Mouse (Mus musculus) intestine, embryonic 14.5 days (tissue): ENCODE data around the gene Sema3f. TPM values are rescaled to one million over a fixed set of nuclear protein-coding genes. Genes with fewer than 3 reads are reported as not detected.
A peak's percentile ranks its signal among the peaks of the same experiment; 100 is the strongest.

ENCODE experiments used
- ATAC-seq: fragments of 200-750 bp; cut with Nextera tagmentation; replicated peaks from 2 replicates; pipeline ENCODE4 v1.8.0; 2017; ENCODE audit warnings: low read depth, moderate number of reproducible peaks, moderate TSS enrichment, moderate library complexity; ENCODE audit not compliant: low FRiP score, low TSS enrichment
- DNase-seq: peaks from one replicate; pipeline ENCODE4 v3.0.0-alpha.2; 2018; ENCODE audit warnings: low spot score
- H3K27ac ChIP-seq: fragments of 300-500 bp; sonication (generic); 2 replicates; pipeline ENCODE4 v1.5.1; 2014; ENCODE audit warnings: low read depth, mild to moderate bottlenecking, control low read depth
- H3K27me3 ChIP-seq: fragments of 300-500 bp; sonication (generic); replicated peaks from 2 replicates; pipeline ENCODE4 v1.6.1; 2014; ENCODE audit warnings: low read length, control low read depth; ENCODE audit not compliant: control insufficient read depth, insufficient read depth
- H3K36me3 ChIP-seq: fragments of 300-500 bp; sonication (generic); 2 replicates; pipeline ENCODE4 v1.6.1; 2014; ENCODE audit warnings: low read length, control low read depth; ENCODE audit not compliant: control insufficient read depth, insufficient read depth
- H3K4me1 ChIP-seq: fragments of 300-500 bp; sonication (generic); replicated peaks from 2 replicates; pipeline ENCODE4 v1.6.1; 2014; ENCODE audit warnings: low read length, control low read depth, mixed read lengths; ENCODE audit not compliant: control insufficient read depth, insufficient read depth
- H3K4me2 ChIP-seq: fragments of 300-500 bp; sonication (generic); 2 replicates; pipeline ENCODE4 v1.6.1; 2014; ENCODE audit warnings: low read length
- H3K4me3 ChIP-seq: fragments of 300-500 bp; sonication (generic); 2 replicates; pipeline ENCODE4 v1.5.1; 2014; ENCODE audit warnings: low read depth, low read length, control low read depth, mixed read lengths
- H3K9ac ChIP-seq: fragments of 300-500 bp; sonication (generic); 2 replicates; pipeline ENCODE4 v1.6.1; 2014; ENCODE audit warnings: mild to moderate bottlenecking, low read length
- H3K9me3 ChIP-seq: fragments of 300-500 bp; sonication (generic); 2 replicates; pipeline ENCODE4 v1.6.1; 2016; ENCODE audit warnings: low read length, control low read depth; ENCODE audit not compliant: control insufficient read depth
- WGBS: fragments of 180-500 bp; shearing (Covaris S2); extraction: QIAGEN DNeasy Blood & Tissue Kit; methylation state at CpG from one replicate; pipeline ENCODE4 v1.1.7; 2014; 5-methylcytosine and 5-hydroxymethylcytosine counted together
- polyA plus RNA-seq: library from polyadenylated mRNA; unstranded; fragments of >200 nt; fragmentation: Nextera tagmentation; extraction: Ambion mirVana; gene quantifications from 2 replicates; pipeline ENCODE4 v1.2.1, GENCODE M21; 2014

Gene Sema3f
- polyA plus RNA-seq, 1 experiment from 2014 or later, result 16.3 TPM

DNA sequence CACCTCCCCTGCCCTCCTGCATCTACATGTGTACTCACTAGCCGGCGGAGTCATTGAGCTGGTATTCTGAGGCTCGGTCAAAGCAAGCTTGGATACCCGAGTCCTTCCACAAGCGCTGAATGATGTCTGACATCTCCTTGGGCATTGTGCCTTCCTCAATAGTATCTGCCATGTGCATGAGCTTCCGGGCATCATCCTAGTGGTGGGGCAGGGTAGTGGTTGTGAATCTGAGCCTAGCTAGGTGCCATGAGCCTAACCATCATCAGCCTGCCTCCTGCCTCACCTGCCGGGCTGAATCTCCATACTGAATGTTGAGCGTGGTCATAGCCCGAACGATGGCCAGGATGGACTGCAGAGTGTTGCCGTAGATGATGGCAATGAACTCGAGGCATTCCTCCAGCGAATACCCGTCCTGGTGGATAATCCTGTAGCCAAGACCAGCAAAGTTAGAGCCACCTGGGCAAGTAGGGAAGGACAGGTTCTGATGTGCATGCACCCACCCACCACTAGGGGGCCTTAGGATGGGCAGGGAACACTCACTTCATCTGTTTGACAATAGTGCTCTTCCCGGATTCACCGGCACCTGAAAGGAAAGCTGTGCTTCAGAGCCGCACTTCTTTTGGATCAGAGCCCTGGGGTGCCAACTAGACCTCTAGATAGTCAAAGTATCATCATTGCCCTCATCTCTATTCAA, 33.0 kb downstream of the Sema3f start:
- peaks cover 4% of the 10 kb centered on the region for H3K36me3 ChIP-seq
- peaks cover 36% of the 10 kb centered on the region for H3K27me3 ChIP-seq
- no peak overlapping the region for H3K4me2 ChIP-seq
- DNase-seq (no peak), ATAC-seq (no peak)
- H3K27ac ChIP-seq, result no peak overlapping the region
- peaks cover 5% of the 10 kb centered on the region; the same call in 1 of the 2 replicates for H3K4me1 ChIP-seq
- 17% methylated on average over 17 of the region's 17 CpGs for WGBS
- no peak overlapping the region for H3K9ac ChIP-seq
- H3K9me3 ChIP-seq, result no peaks in the 10 kb centered on the region
- H3K4me3 ChIP-seq, result no peak overlapping the region

DNA sequence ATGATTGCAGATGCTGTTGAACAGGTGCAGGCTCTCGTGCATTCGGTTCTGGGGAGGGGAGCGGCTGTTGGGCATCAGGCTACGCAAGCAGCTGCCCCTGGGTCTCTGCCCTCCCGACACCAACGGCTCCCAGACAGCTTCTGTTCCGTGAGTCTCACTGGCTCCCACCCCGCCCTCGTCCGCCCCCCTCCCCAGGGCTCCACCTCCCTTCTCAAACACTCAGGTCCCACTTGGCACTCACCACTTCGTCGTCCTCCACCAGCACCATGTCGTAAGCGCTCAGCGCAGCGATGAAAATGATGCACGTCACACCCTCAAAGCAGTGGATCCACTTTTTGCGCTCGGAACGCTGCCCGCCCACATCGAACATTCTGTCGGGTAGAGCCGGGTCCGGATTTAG, 34.0 kb downstream of the Sema3f start:
- ATAC-seq (no peak; the same call in 1 of the 2 replicates), DNase-seq (no peak)
- under 1% methylated on average over 25 of the region's 25 CpGs for WGBS
- Histone ChIP-seq H3K27ac (no peak overlapping the region), H3K4me3 (peak overlapping the region; percentile 25), H3K36me3 (no peaks in the 10 kb centered on the region), H3K9me3 (no peaks in the 10 kb centered on the region), H3K4me1 (peaks cover 5% of the 10 kb centered on the region; the same call in 1 of the 2 replicates), H3K4me2 (peak overlapping the region; percentile 56), H3K9ac (no peak overlapping the region), H3K27me3 (peaks cover 36% of the 10 kb centered on the region)

DNA sequence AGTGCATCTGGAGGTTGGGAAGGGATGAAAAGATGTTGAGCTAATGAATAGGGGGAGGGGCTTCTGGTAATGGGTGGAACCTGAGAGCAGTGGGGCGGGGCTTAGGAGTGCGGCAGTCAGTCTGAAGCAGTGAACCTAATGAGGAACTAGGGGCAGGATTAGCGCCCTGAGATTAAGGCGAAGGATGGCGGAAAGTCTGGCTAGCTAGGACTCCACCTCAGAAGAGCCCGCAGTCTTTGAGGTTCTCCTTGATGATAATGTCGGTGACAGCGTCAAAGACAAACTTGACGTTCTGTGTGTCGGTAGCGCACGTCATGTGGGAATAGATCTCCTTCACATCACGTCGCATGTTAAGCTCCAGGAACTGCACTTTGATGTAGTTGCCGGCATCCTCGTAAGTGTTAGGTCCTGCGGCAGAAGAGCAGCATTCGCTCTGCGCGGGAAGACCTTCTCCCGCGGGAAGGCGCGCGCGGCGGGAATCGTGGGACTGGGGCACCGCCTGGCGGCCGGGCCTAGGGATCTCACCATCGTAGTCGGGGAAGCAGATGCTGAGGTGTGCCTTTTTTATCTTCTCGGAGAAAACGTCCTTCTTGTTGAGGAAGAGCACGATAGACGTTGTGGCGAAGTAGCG, 34.5 kb downstream of the Sema3f start:
- peaks cover 5% of the 10 kb centered on the region; the same call in 1 of the 2 replicates for H3K4me1 ChIP-seq
- H3K27me3 ChIP-seq, result peaks cover 36% of the 10 kb centered on the region
- no peak overlapping the region for H3K9ac ChIP-seq
- H3K36me3 ChIP-seq, result no peaks in the 10 kb centered on the region
- peak overlapping the region; percentile 56 for H3K4me2 ChIP-seq
- peak overlapping the region; percentile 25 for H3K4me3 ChIP-seq
- WGBS, result under 1% methylated on average over 39 of the region's 39 CpGs
- H3K9me3 ChIP-seq, result no peaks in the 10 kb centered on the region
- peak; percentile 89 for DNase-seq
- no peak overlapping the region for H3K27ac ChIP-seq
- no peak; the same call in 1 of the 2 replicates for ATAC-seq

DNA sequence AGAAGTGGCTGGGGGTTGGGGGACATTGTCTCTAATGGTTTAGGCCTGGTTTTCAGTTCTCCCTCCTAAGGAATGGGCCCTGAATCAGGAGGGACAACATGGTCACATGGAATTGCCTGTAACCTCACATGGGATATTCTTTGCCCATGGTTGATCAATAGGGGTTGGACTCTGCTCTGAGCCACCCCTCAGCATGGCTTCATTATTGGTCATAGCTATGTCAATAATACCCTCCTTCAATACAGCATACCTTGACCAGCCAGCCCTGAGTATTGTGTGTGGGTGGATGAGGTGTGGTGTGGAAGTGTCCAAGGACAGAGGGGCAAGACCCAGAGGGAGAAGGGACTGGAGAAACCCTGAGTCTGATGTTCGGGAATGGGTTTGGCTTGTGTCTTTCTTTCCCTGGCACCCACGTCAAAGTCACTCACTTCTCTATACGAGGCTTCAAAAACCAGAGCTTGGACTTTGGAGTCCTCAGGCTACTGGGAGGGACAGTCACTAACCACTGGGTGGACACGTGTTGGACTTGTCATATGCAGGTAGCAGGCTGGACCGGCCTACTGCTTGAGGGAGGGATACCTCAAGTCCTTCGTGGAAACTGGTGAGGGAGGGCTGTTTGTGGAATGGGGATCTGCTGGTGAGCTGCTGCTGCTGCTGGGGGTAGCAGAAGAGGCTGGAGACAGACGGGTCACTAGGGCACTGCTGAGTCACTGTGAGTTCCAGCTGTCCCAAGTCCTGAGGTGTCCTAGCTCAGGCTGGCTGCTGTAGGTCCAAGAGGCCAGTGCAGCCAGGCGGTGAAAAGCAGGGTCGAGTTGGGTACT, 35.5 kb downstream of the Sema3f start:
- ATAC-seq (0 out of 2 replicates have a peak, but pooled peaks have one; percentile 14), DNase-seq (no peak)
- Histone ChIP-seq H3K4me3 (no peak overlapping the region), H3K36me3 (no peaks in the 10 kb centered on the region), H3K4me1 (peaks cover 5% of the 10 kb centered on the region; the same call in 1 of the 2 replicates), H3K9me3 (no peaks in the 10 kb centered on the region), H3K27me3 (peaks cover 36% of the 10 kb centered on the region), H3K4me2 (no peak overlapping the region), H3K27ac (no peak overlapping the region), H3K9ac (no peak overlapping the region)
- 62% methylated on average over 9 of the region's 9 CpGs for WGBS

DNA sequence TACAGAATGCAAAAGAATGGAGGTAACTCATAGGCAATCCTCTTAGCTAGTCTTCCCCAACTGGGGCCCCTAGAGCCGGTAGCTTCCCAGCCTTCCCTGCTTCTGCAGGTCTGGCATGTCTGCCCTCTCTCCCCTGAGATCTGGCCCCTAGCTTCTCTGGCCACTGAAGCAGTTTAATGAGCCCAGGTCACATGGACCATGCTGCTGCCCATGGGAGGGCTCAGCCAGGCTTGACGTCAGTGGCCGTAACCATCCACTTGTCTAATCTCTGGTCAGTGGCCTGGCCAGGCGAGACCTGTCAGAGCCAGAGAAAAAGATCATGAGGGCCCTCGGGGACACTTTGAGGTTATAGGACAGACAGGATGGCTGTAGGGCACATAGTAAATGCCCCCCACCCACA, 40.0 kb downstream of the Sema3f start:
- H3K4me1 ChIP-seq, result peaks cover 7% of the 10 kb centered on the region
- ATAC-seq (no peak), DNase-seq (no peak)
- no peaks in the 10 kb centered on the region for H3K36me3 ChIP-seq
- no peak overlapping the region for H3K27ac ChIP-seq
- no peak overlapping the region for H3K9ac ChIP-seq
- no peak overlapping the region for H3K4me3 ChIP-seq
- H3K4me2 ChIP-seq, result no peak overlapping the region
- H3K27me3 ChIP-seq, result peaks cover 24% of the 10 kb centered on the region
- WGBS, result 69% methylated on average over 5 of the region's 5 CpGs
- H3K9me3 ChIP-seq, result no peaks in the 10 kb centered on the region

DNA sequence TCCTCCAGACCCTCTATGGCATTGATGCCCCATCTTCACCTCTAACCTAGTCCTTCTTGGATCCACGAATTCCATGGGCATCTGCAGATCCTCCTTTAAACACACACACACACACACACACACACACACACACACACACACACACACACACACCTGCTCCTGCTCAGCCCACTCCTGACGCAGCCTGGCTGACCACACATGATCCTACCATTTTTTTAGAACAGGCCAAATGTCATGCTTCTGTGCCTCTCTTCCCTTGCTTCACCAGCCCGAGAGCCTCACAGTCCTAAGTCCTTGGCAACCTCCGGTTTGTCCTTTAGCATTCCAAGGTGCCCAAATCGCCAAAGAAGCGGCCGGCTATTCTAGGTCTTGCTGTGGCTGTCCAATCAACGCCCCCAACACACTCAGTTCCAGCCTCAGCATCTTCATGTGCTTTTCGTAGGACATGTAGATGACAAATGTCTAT, 40.8 kb downstream of the Sema3f start, which contains the start of gene Slc38a3:
Slc38a3 (minus strand) TSS at position 51 of the 466 bp plus-strand sequence.
- H3K4me1 ChIP-seq, result peaks cover 7% of the 10 kb centered on the region
- 82% methylated on average over 9 of the region's 9 CpGs for WGBS
- no peaks in the 10 kb centered on the region for H3K36me3 ChIP-seq
- peaks cover 19% of the 10 kb centered on the region for H3K27me3 ChIP-seq
- H3K4me2 ChIP-seq, result no peak within 1 kb of the TSS
- H3K9me3 ChIP-seq, result no peaks in the 10 kb centered on the region
- DNase-seq (no peak), ATAC-seq (no peak)
- H3K9ac ChIP-seq, result no peak within 1 kb of the TSS
- no peak within 1 kb of the TSS for H3K27ac ChIP-seq
- H3K4me3 ChIP-seq, result no peak within 1 kb of the TSS

DNA sequence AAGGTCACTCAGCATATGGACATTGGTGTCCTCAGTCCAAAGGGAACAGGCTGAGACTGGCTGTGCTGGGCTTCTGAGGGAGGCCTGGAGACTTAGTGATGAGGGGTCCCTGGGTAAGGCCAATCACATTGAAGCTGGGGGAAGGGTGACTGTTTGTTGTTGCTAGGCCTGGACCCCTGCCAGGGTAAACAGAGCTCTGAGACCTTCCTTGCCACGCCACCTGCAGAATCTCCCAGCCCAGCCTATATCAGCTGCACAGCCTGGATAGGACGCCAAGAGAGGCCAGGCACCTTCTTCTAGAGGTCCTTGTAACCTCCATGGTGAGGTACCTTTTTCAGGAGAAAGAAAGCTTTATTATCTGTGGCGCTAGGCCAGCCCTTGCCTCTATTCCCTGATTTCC, 41.4 kb downstream of the Sema3f start:
- Histone ChIP-seq H3K4me1 (peaks cover 7% of the 10 kb centered on the region), H3K4me2 (no peak overlapping the region), H3K9ac (no peak overlapping the region), H3K27ac (no peak overlapping the region), H3K27me3 (peaks cover 16% of the 10 kb centered on the region), H3K36me3 (no peaks in the 10 kb centered on the region), H3K4me3 (no peak overlapping the region), H3K9me3 (no peaks in the 10 kb centered on the region)
- ATAC-seq (no peak), DNase-seq (no peak)
- 76% methylated on average over 3 of the region's 3 CpGs for WGBS

DNA sequence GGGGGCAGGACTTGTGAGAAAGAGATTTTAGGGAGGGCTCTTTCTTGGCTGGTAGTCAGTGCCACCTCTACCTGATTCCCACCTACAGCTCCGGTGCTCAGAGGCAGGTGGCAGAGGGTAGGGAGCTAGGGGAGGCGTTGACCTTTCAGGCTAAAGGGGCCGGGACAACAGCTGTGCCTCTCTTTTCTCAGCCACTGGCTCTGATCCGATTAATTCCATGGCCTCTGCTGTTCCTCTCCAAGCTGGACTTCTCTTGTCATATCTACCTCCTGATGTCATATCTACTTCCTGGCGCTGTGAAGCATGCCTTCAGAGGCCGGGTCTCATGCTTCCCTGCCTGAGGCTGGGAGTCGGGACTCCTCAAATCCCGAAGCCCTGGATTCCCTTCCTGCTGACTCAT, 42.3 kb downstream of the Sema3f start:
- Histone ChIP-seq H3K36me3 (no peaks in the 10 kb centered on the region), H3K4me3 (no peak overlapping the region), H3K27me3 (peaks cover 16% of the 10 kb centered on the region), H3K27ac (no peak overlapping the region), H3K9ac (no peak overlapping the region), H3K4me2 (no peak overlapping the region), H3K9me3 (no peaks in the 10 kb centered on the region), H3K4me1 (peaks cover 7% of the 10 kb centered on the region)
- DNase-seq, result no peak
- ATAC-seq, result no peak
- 48% methylated on average over 8 of the region's 8 CpGs for WGBS
